Mouse (Mus musculus): ENCODE measurements around the gene Ipo11. TPM values are rescaled to one million over a fixed set of nuclear protein-coding genes. Genes with fewer than 3 reads are reported as not detected.

The Ipo11 gene
- total and polyA plus RNA-seq, 3 experiments: 37.2 to 40.2 TPM; not detected in 1

DNA sequence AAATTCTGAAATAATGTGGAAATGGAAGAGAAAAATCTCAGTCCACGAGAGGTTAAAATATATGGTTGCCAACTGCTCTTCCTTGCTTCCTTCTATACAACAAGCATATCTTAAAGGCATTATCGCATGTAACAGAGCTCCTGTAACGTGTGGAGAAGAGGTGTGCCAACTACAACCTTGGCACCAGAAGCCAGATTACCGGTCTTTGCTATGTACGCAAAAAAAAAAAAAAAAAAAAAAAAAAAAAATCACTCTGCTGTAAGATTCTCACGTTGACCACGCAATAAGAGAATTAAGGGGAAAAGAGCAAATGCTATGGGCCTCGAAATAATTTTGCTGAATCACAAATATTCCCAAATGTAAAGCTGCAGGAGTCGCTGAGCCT is 895 bp downstream of the Ipo11 start:
- Histone ChIP-seq H3K9ac (ENCODE audit: control insufficient read depth, low read depth, low read length, poor library complexity, severe bottlenecking) (peak overlapping the region; percentile 83), H3K9me3 (replicated peaks; ENCODE audit: insufficient read depth, low read length) (no peaks in the 10 kb centered on the region), H3K27ac (ENCODE audit: control insufficient read depth, low read depth, low read length) (peak overlapping the region; percentile 12; the same call in 1 of the 2 replicates), H3K36me3 (ENCODE audit: control insufficient read depth in 1 of 2, insufficient read depth in 2 of 2, low read length in 2 of 2) (peaks cover 0 to 6% of the 10 kb centered on the region in 2 experiments; a peak in 2 of 4 replicates), H3K27me3 (ENCODE audit: control insufficient read depth in 1 of 2, insufficient read depth in 2 of 2, low read length in 2 of 2) (no peaks in the 10 kb centered on the region), H3K79me2 (ENCODE audit: control insufficient read depth, insufficient read depth, low read length, poor library complexity) (peaks cover 38% of the 10 kb centered on the region), H3K4me1 (ENCODE audit: control insufficient read depth in 1 of 2, insufficient read depth in 2 of 2, low read length in 2 of 2) (no peaks in the 10 kb centered on the region; a peak in 1 of 4 replicates), H3K4me3 (ENCODE audit: control insufficient read depth in 1 of 2, insufficient read depth in 1 of 2, low read depth in 2 of 2, low read length in 2 of 2) (peak overlapping the region; percentile 79 to 81)
- peak; percentile 50 for DNase-seq (ENCODE audit: low read depth, low spot score)
- TF ChIP-seq TCF12 (IDR thresholded peaks at IDR 0.05; ENCODE audit: low read depth, low read length) (peak; percentile 15; the same call in 1 of the 2 replicates), USF1 (IDR thresholded peaks at IDR 0.05; ENCODE audit: low read depth, low read length) (no peak), POLR2AphosphoS5 (IDR thresholded peaks at IDR 0.05; ENCODE audit: borderline replicate concordance, low read depth, low read length) (no peak), UBTF (IDR thresholded peaks at IDR 0.05; ENCODE audit: borderline replicate concordance, insufficient read depth, low read depth, low read length) (no peak), CTCF (IDR thresholded peaks at IDR 0.05 in 2 of 3, conservative IDR thresholded peaks at IDR 0.05 in 1 of 3; ENCODE audit: control insufficient read depth in 1 of 3, insufficient read depth in 1 of 3, low read depth in 2 of 3, low read length in 3 of 3, poor library complexity in 1 of 3, severe bottlenecking in 1 of 3) (no peak), SIN3A (IDR thresholded peaks at IDR 0.05; ENCODE audit: low read length) (no peak), ETS1 (IDR thresholded peaks at IDR 0.05; ENCODE audit: low read depth, low read length) (no peak), RCOR1 (IDR thresholded peaks at IDR 0.05; ENCODE audit: low read depth, low read length) (peak; percentile 71), ZKSCAN1 (IDR thresholded peaks at IDR 0.05; ENCODE audit: low read depth, low read length) (no peak), ZC3H11A (IDR thresholded peaks at IDR 0.05; ENCODE audit: low read depth, low read length) (no peak), MAX (IDR thresholded peaks at IDR 0.05; ENCODE audit: low read length) (no peak), SMC3 (IDR thresholded peaks at IDR 0.05; ENCODE audit: low read depth, low read length) (no peak), ELF1 (IDR thresholded peaks at IDR 0.05; ENCODE audit: low read depth, low read length) (no peak), GATA1 (IDR thresholded peaks at IDR 0.05; ENCODE audit: low read depth, low read length) (0 out of 2 replicates have a peak, but pooled peaks have one; percentile 16), MAFK (IDR thresholded peaks at IDR 0.05; ENCODE audit: borderline replicate concordance, low read depth, low read length) (no peak), NELFE (IDR thresholded peaks at IDR 0.05; ENCODE audit: low read depth, low read length) (no peak), CHD1 (IDR thresholded peaks at IDR 0.05; ENCODE audit: low read depth, low read length) (no peak), RAD21 (IDR thresholded peaks at IDR 0.05; ENCODE audit: low read depth, low read length) (no peak), ZNF384 (IDR thresholded peaks at IDR 0.05; ENCODE audit: low read depth, low read length) (peak; percentile 83), E2F4 (IDR thresholded peaks at IDR 0.05; ENCODE audit: borderline replicate concordance, low read depth, low read length) (no peak), MXI1 (IDR thresholded peaks at IDR 0.05; ENCODE audit: low read depth, low read length) (peak; percentile 33; the same call in 1 of the 2 replicates), EP300 (IDR thresholded peaks at IDR 0.05; ENCODE audit: low read depth in 1 of 2, low read length in 2 of 2) (peak in 1 of 2 experiments; percentile 42; a peak in 2 of 4 replicates), TAL1 (IDR thresholded peaks at IDR 0.05; ENCODE audit: low read length) (0 out of 2 replicates have a peak, but pooled peaks have one; percentile 8), HCFC1 (IDR thresholded peaks at IDR 0.05; ENCODE audit: low read depth, low read length) (no peak)

All from MEL (cell line).